Mouse (Mus musculus): ENCODE data around the gene Pigq. TPM values are rescaled to one million over a fixed set of nuclear protein-coding genes. Genes with fewer than 3 reads are reported as not detected.

The Pigq gene
- 10 to 100 TPM; 60.6 to 62.7 TPM for total RNA-seq (2021)
- long read RNA-seq, experiment 1, transcript Pigq-201 (11 exons, 3,173 nt), result major isoform, 57 of 78 reads
- long read RNA-seq, experiment 1, partial matches to known transcripts, result 6 of 78 reads
- long read RNA-seq, experiment 1, other reads (novel, unspliced or antisense), result 14 of 78 reads
- long read RNA-seq, experiment 2, transcript Pigq-201 (11 exons, 3,173 nt), result major isoform, 72 of 88 reads
- long read RNA-seq, experiment 2, partial matches to known transcripts, result 5 of 88 reads
- long read RNA-seq, experiment 2, other reads (novel, unspliced or antisense), result 9 of 88 reads

GRCm38 (mm10) chr17:25944366-25945163 is at the start of gene Pigq, which contains the start of gene Nhlrc4:
Gene Pigq (minus strand): TSS chr17:25944936.
Gene Nhlrc4 (minus strand): TSS chr17:25944961.
- intact Hi-C loops (cut with DNase I), result no loop called here
- DNase-seq, result no peak

GRCm38 (mm10) chr17:25993489-25993888 is 48.8 kb upstream of the Pigq start:
- DNase-seq, result no peak
- intact Hi-C loops (cut with DNase I), result no loop called here

- intact Hi-C loops (cut with DNase I), result no loop called here
- no peak for DNase-seq
Observed at GRCm38 (mm10) chr17:25992274-25992673, 47.5 kb upstream of the Pigq start.

GRCm38 (mm10) chr17:25990331-25990730 is 45.6 kb upstream of the Pigq start:
- DNase-seq, result no peak
- intact Hi-C loops (cut with DNase I), result no loop called here

GRCm38 (mm10) chr17:25985306-25986294 is 40.9 kb upstream of the Pigq start, which contains the start of gene Capn15:
Gene Capn15 (minus strand): TSS chr17:25985796.
- DNase-seq, result peak; percentile 94 to 95
- intact Hi-C loops (cut with DNase I), result loop anchor here (2.0 to 5.0 kb wide), 2 partner anchors 45 to 93 kb away; no protein-coding TSS in a partner anchor

- intact Hi-C loops (cut with DNase I), result loop anchor here (2.0 to 5.0 kb wide), 2 partner anchors 44 to 92 kb away; no protein-coding TSS in a partner anchor
- DNase-seq, result no peak
Observed at GRCm38 (mm10) chr17:25984556-25985305, 40.0 kb upstream of the Pigq start.

GRCm38 (mm10) chr17:25984066-25984465 is 39.3 kb upstream of the Pigq start:
- intact Hi-C loops (cut with DNase I), result loop anchor here (2.0 kb wide), 1 partner anchor 43 kb away; no protein-coding TSS in a partner anchor
- DNase-seq, result no peak

GRCm38 (mm10) chr17:25982913-25983312 is 38.2 kb upstream of the Pigq start:
- intact Hi-C loops (cut with DNase I), result no loop called here
- no peak for DNase-seq

GRCm38 (mm10) chr17:25980854-25981253 is 36.1 kb upstream of the Pigq start:
- peak; percentile 53 to 66 for DNase-seq
- intact Hi-C loops (cut with DNase I), result no loop called here

GRCm38 (mm10) chr17:25979829-25980738 is 35.3 kb upstream of the Pigq start:
- no peak for DNase-seq
- intact Hi-C loops (cut with DNase I), result no loop called here

GRCm38 (mm10) chr17:25970954-25971707 is 26.4 kb upstream of the Pigq start:
- DNase-seq, result no peak
- intact Hi-C loops (cut with DNase I), result no loop called here

GRCm38 (mm10) chr17:25970448-25970847 is 25.7 kb upstream of the Pigq start:
- intact Hi-C loops (cut with DNase I), result no loop called here
- DNase-seq, result no peak

GRCm38 (mm10) chr17:25968176-25968575 is 23.4 kb upstream of the Pigq start:
- DNase-seq, result no peak
- intact Hi-C loops (cut with DNase I), result no loop called here

GRCm38 (mm10) chr17:25967652-25968051 is 22.9 kb upstream of the Pigq start:
- peak in 1 of 2 experiments; percentile 49 for DNase-seq
- intact Hi-C loops (cut with DNase I), result no loop called here

- DNase-seq, result no peak
- intact Hi-C loops (cut with DNase I), result no loop called here
Observed at GRCm38 (mm10) chr17:25964271-25964670, 19.5 kb upstream of the Pigq start.

GRCm38 (mm10) chr17:25962413-25962905 is 17.7 kb upstream of the Pigq start:
- intact Hi-C loops (cut with DNase I), result no loop called here
- DNase-seq, result no peak

- DNase-seq, result no peak
- intact Hi-C loops (cut with DNase I), result no loop called here
Observed at GRCm38 (mm10) chr17:25961566-25961965, 16.8 kb upstream of the Pigq start.

Measured in heart, postnatal 14 days (tissue).